Mouse (Mus musculus) heart, embryonic 10.5 days (tissue): ENCODE measurements around the gene Rpl39l. TPM values are rescaled to one million over a fixed set of nuclear protein-coding genes. Genes with fewer than 3 reads are reported as not detected.
"Not testable (repeated sequence)": the region's sequence is repeated elsewhere in the genome, so short reads cannot be mapped to it uniquely, and the experiment has no call there.

Experiments used
- DNase-seq: peaks from one replicate; pipeline ENCODE4 v3.0.0-alpha.2; 2017; ENCODE audit warnings: low spot score
- H3K27ac ChIP-seq: fragments of 300-500 bp; sonication (generic); 2 replicates; pipeline ENCODE4 v1.5.1; 2016; ENCODE audit warnings: mild to moderate bottlenecking
- H3K27me3 ChIP-seq: fragments of 300-500 bp; sonication (generic); 2 replicates; pipeline ENCODE4 v1.6.1; 2016; ENCODE audit warnings: mild to moderate bottlenecking; ENCODE audit not compliant: poor library complexity, insufficient read depth, severe bottlenecking
- H3K36me3 ChIP-seq: fragments of 300-500 bp; sonication (generic); 2 replicates; pipeline ENCODE4 v1.6.1; 2016; ENCODE audit warnings: mild to moderate bottlenecking, moderate library complexity
- H3K4me1 ChIP-seq: fragments of 300-500 bp; sonication (generic); 2 replicates; pipeline ENCODE4 v1.6.1; 2016; ENCODE audit warnings: mild to moderate bottlenecking
- H3K4me3 ChIP-seq: fragments of 300-500 bp; sonication (generic); 2 replicates; pipeline ENCODE4 v1.5.1; 2016; ENCODE audit warnings: mild to moderate bottlenecking, moderate library complexity
- H3K9me3 ChIP-seq: fragments of 300-500 bp; sonication (generic); 2 replicates; pipeline ENCODE4 v1.6.1; 2016; ENCODE audit warnings: mild to moderate bottlenecking, moderate library complexity
- WGBS: fragments of 180-500 bp; shearing (Covaris S2); methylation state at CpG from one replicate; pipeline ENCODE4 v1.1.7; 2016; 5-methylcytosine and 5-hydroxymethylcytosine counted together
- polyA plus RNA-seq: library from polyadenylated mRNA; unstranded; fragments of >200 nt; fragmentation: Nextera tagmentation; extraction: Ambion mirVana; gene quantifications from 2 replicates; pipeline ENCODE4 v1.2.1, GENCODE M21; 2016

Gene Rpl39l
- polyA plus RNA-seq, 1 experiment from 2014 or later, result 0.26 TPM

DNA sequence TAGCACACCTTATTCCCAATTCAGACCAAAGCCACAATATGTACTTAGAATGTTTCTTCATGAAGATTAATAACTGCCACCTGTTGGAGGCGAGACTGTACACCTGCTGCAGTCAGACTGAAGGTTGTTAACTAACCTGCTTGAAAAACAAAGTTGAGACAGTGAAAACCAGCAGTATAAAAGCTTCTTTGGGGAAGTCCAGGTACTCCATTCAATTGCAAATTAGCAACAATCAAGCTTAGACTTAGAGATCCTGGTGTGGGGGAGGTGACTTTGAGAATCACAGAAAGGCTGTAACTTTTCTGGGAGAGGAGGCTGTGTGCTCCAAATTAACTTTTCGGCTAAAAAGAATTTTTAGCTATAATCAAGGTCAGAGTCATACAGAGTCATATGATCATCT lies 47.0 kb downstream of the Rpl39l start:
- not testable (repeated sequence) for H3K4me1 ChIP-seq, DNase-seq, H3K36me3 ChIP-seq, H3K27me3 ChIP-seq, H3K9me3 ChIP-seq, H3K4me3 ChIP-seq, H3K27ac ChIP-seq
- 80% methylated on average over 2 of the region's 2 CpGs for WGBS

Other genes with a start within 250 kb of the Rpl39l start
- gene Grin2a, start 174.7 kb upstream of the Rpl39l start, polyA plus RNA-seq, result 0.69 and 0.72 TPM in 2 replicates
- 1.0 and 1.2 TPM in 2 replicates for gene Atf7ip2, start 22.5 kb downstream of the Rpl39l start, polyA plus RNA-seq
- 22.3 and 25.5 TPM in 2 replicates for gene Emp2, start 143.7 kb downstream of the Rpl39l start, polyA plus RNA-seq
- 0.11 and 0.23 TPM in 2 replicates for gene Tekt5, start 225.3 kb downstream of the Rpl39l start, polyA plus RNA-seq
- 60.1 and 70.9 TPM in 2 replicates for gene Nubp1, start 241.7 kb downstream of the Rpl39l start, polyA plus RNA-seq